Mouse (Mus musculus) brain, embryonic 14.5 days (tissue): ENCODE measurements around the gene Hdc.

Experiments
- CTCF ChIP-seq: fragments of 200-500 bp; IDR thresholded peaks from 2 replicates; pipeline ENCODE4 v1.5.1; 2012; ENCODE audit warnings: inconsistent platforms, mild to moderate bottlenecking, moderate library complexity, borderline replicate concordance; ENCODE audit not compliant: insufficient read depth, insufficient read length; ENCODE audit errors: extremely low read depth
- POLR2A ChIP-seq: fragments of 200-500 bp; IDR thresholded peaks from 2 replicates; pipeline ENCODE4 v1.6.1; 2012; ENCODE audit warnings: mild to moderate bottlenecking, inconsistent platforms, borderline replicate concordance; ENCODE audit not compliant: poor library complexity, insufficient read depth, insufficient read length, severe bottlenecking; ENCODE audit errors: extremely low read depth

DNA sequence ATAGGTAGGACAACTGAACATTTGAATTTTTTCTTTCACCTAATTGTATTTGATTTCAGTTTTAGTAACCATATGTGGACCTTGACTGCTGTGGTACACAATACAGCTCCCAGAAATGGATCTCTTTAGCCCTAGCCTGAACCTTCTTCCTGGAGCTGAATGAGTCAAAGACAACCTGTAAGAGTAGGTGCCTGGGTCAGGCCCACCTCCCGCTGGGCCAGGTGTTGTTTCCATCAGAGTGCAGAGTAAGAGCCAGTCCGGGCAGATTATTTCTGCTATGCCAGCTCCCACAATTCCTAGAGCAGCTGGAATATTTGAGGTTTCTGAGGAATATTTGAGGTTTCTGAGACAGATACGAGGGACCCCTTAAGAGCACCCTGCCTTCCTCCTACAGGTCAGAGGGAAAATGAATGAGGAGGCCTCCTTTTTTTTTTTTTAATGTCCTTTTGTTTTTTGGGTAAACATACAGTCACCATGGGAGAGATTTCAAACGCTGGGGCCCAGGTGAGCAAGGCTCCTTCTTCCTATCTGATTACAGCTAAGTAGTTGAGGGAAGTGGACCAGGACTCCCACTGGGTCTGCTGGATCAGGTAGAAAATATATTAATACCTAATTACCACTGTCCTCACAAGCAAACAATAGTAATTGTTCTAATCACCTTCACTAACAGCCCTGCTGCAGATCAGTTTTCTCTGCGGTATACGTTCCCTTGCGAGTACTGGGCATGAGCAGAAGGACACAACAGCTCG lies 34.3 kb downstream of the Hdc start:
- no peak for TF ChIP-seq POLR2A
- TF ChIP-seq CTCF, result no peak
